Mouse (Mus musculus) kidney, adult 11 months (tissue): ENCODE measurements around the gene Ifna2.

ENCODE experiments used
- DNase-seq: peaks from one replicate; pipeline ENCODE4 v3.0.0; 2022

Gene Ifna2

GRCm38 (mm10) chr4:88683812-88684211, at the start of gene Ifna2:
TSS of gene Ifna2 (minus strand) at chr4:88683912.
- no peak for DNase-seq

GRCm38 (mm10) chr4:88727324-88727723, 43.6 kb upstream of the Ifna2 start:
- DNase-seq, result no peak

- no peak for DNase-seq
Measured at GRCm38 (mm10) chr4:88726727-88727126, 43.0 kb upstream of the Ifna2 start.

- no peak for DNase-seq
Measured at GRCm38 (mm10) chr4:88723497-88724090, 39.9 kb upstream of the Ifna2 start.

DNA sequence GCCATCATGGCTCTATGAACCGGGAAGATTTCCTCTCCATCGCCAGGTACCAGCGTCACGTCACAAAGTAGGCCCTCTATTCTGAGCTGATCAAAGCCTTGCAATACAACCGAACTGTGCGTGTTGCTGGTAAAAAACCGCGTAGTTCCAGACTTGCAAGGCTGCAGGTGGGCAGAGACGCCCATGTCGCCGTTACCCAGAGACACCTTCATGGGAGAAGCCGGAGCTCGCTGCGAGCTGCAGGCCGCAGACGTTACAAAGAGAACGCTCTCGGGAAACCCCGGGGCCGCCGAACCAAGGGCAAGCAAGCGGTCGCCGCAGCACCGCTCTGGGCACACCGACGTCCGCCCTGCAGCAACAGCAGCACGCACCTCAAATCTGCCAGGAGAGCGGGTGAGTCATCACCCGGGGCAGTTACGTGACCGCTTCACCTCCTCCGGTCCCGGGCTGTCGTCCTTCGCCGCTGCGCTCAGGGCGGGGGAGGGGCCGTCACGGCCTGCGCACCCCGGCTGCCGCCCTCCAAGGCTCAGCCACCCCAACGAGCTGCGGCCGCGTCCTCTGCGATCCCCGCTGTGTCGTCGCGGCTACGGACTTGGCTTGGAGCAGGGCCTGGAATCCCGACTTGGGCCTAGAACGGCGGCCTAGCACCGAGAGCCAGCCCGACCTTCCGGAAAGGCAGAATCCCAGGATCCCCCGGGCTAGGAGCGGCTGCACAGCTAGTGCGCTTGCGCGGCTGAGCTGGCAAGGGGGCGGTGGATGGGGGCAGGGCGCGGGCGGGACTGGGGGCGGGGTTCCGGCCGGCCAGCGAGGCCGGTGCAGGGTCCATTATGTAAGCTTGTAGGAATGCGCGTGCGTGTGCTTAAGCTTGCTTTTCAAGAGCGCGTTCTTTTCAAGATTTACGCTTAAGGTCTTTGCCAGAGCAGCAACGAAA, 38.3 kb upstream of the Ifna2 start, which contains the start of the genes Gm26566 and Klhl9:
TSS of gene Gm26566 (plus strand) at position 15 of the 931 bp plus-strand sequence.
TSS of gene Klhl9 (minus strand) at position 675 of the 931 bp plus-strand sequence.
- peak; percentile 91 for DNase-seq

- DNase-seq, result no peak
Measured at GRCm38 (mm10) chr4:88718715-88719114, 35.0 kb upstream of the Ifna2 start.

DNA sequence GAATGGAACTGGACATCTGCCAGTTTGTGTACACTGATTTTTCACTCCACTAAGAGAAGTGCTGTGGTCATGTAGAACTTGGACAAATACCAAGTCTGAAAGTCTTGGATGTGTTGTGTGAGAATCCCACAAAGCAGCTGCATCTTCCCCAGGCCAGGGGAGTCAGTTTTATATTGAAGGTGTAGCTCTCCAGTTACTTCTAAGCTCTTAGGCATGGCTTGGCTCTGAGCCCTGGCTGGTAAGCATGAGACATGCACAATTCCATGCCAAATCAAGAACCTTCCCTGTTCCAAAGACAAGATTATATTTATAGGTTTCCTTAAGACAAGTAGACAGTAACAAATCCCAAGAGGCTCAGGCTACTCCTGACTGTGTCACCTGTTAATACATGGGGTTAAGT, 31.3 kb upstream of the Ifna2 start:
- no peak for DNase-seq

DNA sequence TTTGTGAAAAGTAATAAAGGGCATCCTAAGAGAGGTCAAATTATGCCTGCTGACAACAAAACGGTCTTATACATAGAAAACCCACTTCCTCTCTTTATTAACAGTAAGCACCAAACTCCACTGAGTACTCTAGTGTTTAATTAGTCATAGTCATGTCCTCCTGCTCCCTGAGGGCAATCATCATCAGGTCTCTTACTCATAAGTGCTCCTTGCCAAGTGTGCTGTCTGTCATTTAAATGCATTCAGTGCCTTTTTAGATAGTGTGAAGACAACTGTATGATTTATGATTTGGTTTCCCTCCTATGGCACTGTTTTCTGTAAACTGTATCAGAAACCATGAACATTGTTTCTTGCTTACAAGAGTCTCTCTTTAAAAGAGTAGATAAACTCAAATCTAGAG, 30.6 kb upstream of the Ifna2 start:
- no peak for DNase-seq

DNA sequence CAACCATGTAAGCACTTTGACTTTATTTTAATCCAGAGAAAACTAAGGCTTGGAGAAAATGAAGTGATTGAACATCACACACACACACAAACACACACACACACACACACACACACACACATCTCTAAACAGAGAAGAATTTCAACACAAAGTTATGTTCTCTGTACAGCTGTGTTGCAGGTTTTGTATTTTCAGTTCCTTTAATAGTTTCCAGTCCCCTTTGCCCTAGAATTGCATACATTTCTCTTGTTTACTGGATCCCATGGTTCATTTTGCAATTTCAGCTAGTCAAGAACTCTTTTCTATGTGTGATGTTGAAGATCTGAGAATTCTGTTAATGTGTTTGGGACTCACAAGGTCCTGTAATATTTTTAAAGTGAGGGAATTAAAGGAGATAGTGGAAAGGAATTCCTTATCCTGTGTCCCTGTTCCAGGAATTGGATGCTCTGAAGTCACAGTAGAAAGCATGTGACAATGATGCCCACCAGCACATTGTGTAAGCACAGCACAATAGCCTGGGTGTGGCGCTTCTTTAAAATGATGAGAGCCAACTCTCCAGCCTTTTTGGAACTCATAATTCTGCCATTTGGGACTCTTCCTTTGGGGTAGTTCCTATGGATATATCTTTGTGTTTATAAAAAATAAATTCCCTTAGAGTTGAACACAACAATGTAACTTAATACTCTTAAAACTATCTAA, 23.6 kb upstream of the Ifna2 start:
- DNase-seq, result no peak

GRCm38 (mm10) chr4:88705924-88706323, 22.2 kb upstream of the Ifna2 start:
- DNase-seq, result no peak

- no peak for DNase-seq
Measured at GRCm38 (mm10) chr4:88699301-88699700, 15.6 kb upstream of the Ifna2 start.

GRCm38 (mm10) chr4:88698781-88699180, 15.1 kb upstream of the Ifna2 start:
- DNase-seq, result no peak

DNA sequence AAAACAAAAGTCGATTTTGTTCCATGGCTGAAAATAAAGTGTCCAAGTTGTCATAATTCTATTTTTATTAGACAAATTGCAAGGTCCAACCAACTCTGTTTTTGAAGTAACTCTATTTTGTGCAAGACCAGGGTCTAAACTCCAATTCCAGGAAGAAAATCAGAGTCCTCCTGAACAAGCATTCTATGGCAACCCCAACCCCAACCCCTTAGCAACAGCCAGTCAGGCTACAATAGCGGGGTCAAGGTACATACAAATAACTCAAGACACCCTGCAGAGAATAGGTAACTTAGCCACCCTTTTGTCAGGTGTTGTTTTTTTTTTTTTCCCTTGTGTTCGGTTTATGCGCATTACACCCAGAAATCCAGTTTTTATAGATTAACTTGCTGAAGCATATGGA, 14.0 kb upstream of the Ifna2 start:
- peak; percentile 27 for DNase-seq

GRCm38 (mm10) chr4:88697108-88697507, 13.4 kb upstream of the Ifna2 start:
- DNase-seq, result no peak

DNA sequence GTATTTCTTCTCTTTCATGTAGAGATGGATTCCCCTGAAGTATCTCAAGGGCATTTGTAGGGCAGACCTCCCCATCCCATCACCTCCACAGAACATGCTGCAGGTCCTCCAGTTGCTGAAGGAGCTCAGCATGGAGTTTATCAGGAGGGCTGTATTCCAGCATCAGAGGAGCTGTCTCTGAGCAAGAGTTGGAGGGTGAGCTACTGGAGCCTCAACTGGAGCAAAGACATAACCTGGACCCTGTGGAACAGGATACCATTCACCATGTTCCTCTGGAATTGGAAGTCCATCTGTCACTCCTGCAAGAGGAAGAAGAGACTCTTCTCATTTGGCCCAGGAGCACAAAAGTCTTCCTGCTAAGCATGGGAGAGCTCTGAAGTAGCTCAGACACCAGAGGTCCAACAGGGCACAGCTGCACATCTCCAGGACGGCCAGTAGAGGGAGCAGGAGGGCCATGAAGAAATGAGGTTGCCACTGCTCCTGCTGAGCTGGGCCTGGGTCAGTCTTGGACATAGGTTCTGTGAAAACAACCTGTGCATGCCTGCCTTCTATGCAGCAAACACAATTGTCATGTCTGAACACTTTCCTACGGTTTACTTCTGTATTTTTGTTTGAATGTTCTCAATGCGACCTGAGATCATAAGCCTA, 12.6 kb upstream of the Ifna2 start:
- peak; percentile 58 for DNase-seq

DNA sequence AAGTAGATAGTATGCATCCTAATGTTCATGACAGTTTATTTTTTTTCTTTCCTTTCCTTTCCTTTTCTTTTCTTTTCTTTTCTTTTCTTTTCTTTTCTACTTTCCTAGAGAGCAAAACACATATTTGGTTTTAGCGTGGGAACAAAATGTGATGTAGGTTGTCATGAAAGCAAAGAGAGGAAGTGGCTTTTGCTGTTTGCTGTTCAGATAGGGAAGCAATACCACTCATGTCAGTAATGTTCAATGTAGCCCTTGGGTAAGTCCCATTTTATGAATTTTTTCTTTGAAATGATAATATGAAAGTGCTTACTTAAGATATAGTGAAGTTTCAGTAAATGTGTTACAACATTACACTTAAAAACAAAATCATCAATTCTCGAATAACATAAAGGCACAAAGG, 9.7 kb upstream of the Ifna2 start:
- DNase-seq, result no peak

- DNase-seq, result no peak
Measured at GRCm38 (mm10) chr4:88692537-88692936, 8.8 kb upstream of the Ifna2 start.

DNA sequence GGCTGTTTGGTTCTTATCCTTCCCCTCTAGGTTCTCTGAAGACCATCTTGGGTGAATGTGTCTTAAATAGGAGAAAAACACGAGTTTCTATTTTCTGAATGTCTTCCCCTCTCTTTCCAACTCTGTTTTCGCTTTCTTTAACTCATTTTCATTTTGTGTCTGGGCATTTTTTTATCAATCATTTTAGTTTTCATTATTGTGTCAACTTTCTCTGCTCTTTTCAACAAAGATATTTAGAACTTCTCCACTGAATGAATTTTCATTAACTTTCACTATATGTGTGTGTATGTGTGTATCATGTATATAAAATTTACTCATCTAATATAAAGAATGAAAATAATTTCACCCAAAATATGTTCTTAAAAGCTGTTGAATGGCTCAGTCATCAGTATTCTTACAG, 7.5 kb upstream of the Ifna2 start, which contains the start of gene Ifnab:
TSS of gene Ifnab (minus strand) at position 101 of the 400 bp plus-strand sequence.
- DNase-seq, result no peak

DNA sequence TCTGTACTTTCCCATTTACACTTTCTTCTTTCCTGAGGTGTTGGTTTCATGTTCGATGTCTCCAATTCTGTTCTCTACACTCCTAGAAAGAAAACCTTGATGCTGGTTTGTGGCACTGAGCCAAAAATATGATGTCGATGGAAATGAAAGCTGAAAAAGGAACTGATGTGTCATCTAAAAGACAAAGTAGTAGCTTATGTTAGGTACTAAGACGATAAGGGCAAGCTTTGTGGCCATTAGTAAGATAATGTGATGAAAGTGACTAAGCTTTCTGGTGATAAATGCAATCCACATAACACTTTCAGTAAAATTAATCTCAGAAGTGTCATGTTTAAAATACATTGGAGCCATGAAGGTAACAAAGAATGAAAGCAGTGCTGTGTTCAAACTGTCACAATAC, 2.4 kb downstream of the Ifna2 start:
- DNase-seq, result no peak

DNA sequence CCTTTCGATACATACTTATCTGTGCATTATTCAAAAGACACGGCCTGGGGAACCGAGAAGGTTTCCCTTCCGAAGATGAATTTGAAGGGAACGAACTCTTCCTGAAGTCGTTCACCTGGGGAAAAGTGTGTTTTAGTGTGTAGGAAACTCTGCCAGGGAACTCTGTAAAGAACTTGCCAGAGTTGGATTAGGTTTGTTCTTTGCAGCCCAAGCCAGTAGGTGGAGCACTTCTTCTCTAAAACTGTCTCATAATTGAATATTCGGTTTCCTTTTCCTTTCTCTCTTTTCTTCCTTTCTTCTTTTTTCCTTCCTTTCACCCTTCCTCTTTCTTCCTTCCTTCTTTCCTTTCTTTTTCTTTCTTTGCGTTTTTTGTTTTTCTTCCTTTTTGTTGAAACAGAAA, 3.4 kb downstream of the Ifna2 start:
- no peak for DNase-seq

GRCm38 (mm10) chr4:88676824-88677223, 6.9 kb downstream of the Ifna2 start, which contains the start of gene Ifna16:
TSS of gene Ifna16 (minus strand) at chr4:88676924.
- DNase-seq, result no peak

DNA sequence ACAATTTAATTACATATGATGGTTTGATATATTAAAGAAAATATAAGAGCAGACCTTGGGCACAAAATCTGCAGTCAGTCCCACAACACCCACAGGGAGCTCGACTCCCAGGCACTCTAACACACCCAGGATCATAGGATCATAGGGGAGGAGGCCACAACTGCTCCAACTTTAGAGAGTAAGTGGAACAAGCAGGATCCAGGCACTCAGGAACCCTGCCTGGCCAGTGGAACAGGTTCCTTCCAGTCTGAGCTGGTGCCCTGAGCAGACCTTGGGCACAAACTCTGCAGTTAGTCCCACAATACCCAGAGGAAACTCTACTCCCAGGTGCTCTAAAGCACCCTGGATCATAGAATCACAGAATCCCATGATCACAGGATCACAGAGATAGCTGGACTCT, 28.3 kb downstream of the Ifna2 start:
- peak; percentile 28 for DNase-seq

- DNase-seq, result no peak
Measured at GRCm38 (mm10) chr4:88653644-88654043, 30.1 kb downstream of the Ifna2 start.
